Mouse (Mus musculus): ENCODE results near the gene Depdc7. TPM values are rescaled to one million over a fixed set of nuclear protein-coding genes. Genes with fewer than 3 reads are reported as not detected.

Gene Depdc7
- 1 to 10 TPM; 5.1 to 5.2 TPM for total RNA-seq (2023)

GRCm38 (mm10) chr2:104742741-104743064, at the start of gene Depdc7:
TSS of gene Depdc7 (minus strand) at chr2:104742878.

DNA sequence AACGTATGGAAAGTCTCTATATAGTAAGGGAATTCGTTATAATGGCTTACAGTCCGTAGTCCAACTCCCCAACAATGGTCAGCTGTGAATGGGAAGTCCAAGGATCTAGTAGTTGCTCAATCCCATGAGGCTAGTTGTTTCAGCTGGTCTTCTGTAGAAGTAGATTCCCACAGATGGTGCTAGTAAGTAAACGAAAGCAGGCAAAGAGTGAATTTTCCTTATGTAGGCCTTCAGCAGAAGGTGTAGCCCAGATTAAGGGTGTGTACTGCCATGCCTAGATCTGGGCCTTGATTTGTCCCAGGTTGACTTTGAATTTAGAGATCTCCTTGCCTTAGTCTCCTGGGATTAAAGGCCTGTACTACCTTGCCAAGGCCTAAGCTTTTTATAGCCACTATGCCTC, 26.4 kb downstream of the Depdc7 start, which contains the start of gene Pin1rt1:
Gene Pin1rt1 (minus strand): TSS at position 101 of the 400 bp plus-strand sequence.

GRCm38 (mm10) chr2:104711585-104712485, 30.8 kb downstream of the Depdc7 start, which contains the start of gene Tcp11l1:
TSS of gene Tcp11l1 (minus strand) at chr2:104712169.

Other genes with a start within 250 kb of the Depdc7 start
- 10 to 100 TPM; 36.5 to 37.6 TPM for gene Hipk3, start 248.4 kb downstream of the Depdc7 start, total RNA-seq (2023)
- gene Cstf3, start 152.4 kb downstream of the Depdc7 start, total RNA-seq (2023) = 10 to 100 TPM; 31.0 to 31.2 TPM
- gene Tcp11l1, start 30.7 kb downstream of the Depdc7 start, total RNA-seq (2023) = 1 to 10 TPM; 4.1 to 4.2 TPM
- gene Pin1rt1, start 26.5 kb downstream of the Depdc7 start, total RNA-seq (2023) = not detected
- 1 to 10 TPM; 6.6 to 8.4 TPM for gene Qser1, start 73.9 kb upstream of the Depdc7 start, total RNA-seq (2023)
- gene Prrg4, start 107.0 kb upstream of the Depdc7 start, total RNA-seq (2023) = under 1 TPM; 0.24 TPM
- gene Ccdc73, start 124.9 kb upstream of the Depdc7 start, total RNA-seq (2023) = not detected